Mouse (Mus musculus): ENCODE data around the gene Hpd. TPM values are rescaled to one million over a fixed set of nuclear protein-coding genes. Genes with fewer than 3 reads are reported as not detected.

The Hpd gene
- polyA plus RNA-seq, 1 experiment from 2014 or later: not detected

DNA sequence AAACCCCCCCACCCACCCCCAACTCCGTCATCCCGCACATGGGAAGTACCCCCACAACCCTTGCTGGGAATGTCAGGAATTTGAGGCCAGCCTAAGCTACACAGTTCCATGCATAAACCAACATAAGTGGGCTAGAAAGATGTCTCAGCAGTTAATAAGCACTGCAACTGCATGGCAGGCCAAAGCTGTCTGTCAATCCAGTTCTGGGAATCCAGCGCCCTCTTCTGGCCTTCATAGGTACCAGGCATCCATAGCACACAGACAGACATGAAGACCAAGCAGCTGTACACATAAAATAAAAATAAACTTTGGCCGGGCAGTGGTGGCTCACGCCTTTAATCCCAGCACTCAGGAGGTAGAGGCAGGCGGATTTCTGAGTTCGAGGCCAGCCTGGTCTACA lies 27.1 kb downstream of the Hpd start:
- Histone ChIP-seq H3K27ac (no peak overlapping the region), H3K4me1 (replicated peaks; ENCODE audit: control insufficient read depth, insufficient read depth, low read length) (peaks cover 13% of the 10 kb centered on the region), H3K36me3 (replicated peaks; ENCODE audit: control insufficient read depth, insufficient read depth) (peaks cover 89% of the 10 kb centered on the region), H3K4me3 (replicated peaks; ENCODE audit: low read length) (no peak overlapping the region), H3K4me2 (replicated peaks) (no peak overlapping the region), H3K9me3 (ENCODE audit: control insufficient read depth, low read length) (no peaks in the 10 kb centered on the region), H3K9ac (no peak overlapping the region), H3K27me3 (ENCODE audit: control insufficient read depth, insufficient read depth, low read length) (no peaks in the 10 kb centered on the region)
- DNase-seq (ENCODE audit: low spot score) (peak; percentile 64), ATAC-seq (ENCODE audit: low FRiP score) (no peak)
- WGBS: 64% methylated on average over 7 of the region's 7 CpGs

DNA sequence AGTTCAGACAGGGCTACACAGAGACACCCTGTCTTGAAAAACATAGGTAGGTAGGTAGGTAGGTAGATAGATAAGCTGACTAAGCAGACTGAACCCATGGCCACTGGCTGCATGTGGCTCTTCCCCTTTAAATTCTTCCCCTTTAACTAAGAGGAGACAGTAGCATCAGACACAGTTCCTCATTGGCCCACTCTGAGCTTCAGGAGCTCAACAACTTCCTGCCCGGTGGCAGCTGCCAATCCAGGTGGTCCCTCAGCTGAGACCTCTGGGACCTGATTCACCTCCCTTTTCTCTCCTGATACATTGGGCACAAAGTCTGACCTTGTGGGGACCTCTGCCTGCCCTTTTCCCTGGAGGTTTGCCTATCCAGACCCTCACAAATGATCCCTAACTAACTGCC lies 29.6 kb downstream of the Hpd start:
- H3K4me3 ChIP-seq (replicated peaks; ENCODE audit: low read length): no peak overlapping the region
- DNase-seq (ENCODE audit: low spot score) (no peak), ATAC-seq (ENCODE audit: low FRiP score) (no peak)
- H3K36me3 ChIP-seq (replicated peaks; ENCODE audit: control insufficient read depth, insufficient read depth): peaks cover 78% of the 10 kb centered on the region
- H3K9me3 ChIP-seq (ENCODE audit: control insufficient read depth, low read length): no peaks in the 10 kb centered on the region
- no peaks in the 10 kb centered on the region for H3K27me3 ChIP-seq (ENCODE audit: control insufficient read depth, insufficient read depth, low read length)
- H3K4me1 ChIP-seq (replicated peaks; ENCODE audit: control insufficient read depth, insufficient read depth, low read length): peaks cover 26% of the 10 kb centered on the region
- no peak overlapping the region for H3K9ac ChIP-seq
- no peak overlapping the region for H3K4me2 ChIP-seq (replicated peaks)
- 95% methylated on average over 1 of the region's 1 CpGs for WGBS
- H3K27ac ChIP-seq: no peak overlapping the region

DNA sequence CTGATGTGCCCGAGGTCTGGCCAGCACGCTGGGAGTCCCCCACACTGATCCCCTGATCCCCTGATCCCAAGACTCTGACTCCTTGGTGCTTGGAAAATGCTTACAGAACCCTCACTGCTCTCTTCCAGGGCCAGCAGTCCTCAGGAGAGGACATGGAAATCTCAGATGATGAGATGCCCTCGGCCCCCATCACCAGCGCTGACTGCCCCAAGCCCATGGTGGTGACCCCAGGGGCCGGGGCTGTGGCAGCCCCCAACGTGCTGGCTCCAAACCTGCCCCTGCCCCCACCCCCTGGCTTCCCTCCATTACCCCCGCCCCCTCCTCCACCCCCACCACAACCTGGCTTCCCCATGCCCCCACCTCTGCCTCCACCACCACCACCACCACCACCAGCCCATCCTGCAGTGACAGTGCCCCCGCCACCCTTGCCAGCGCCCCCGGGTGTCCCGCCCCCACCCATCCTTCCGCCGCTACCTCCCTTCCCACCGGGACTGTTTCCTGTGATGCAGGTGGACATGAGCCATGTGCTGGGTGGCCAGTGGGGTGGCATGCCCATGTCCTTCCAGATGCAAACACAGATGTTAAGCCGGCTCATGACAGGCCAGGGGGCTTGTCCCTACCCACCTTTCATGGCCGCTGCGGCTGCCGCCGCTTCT lies 30.7 kb downstream of the Hpd start:
- H3K4me3 ChIP-seq (replicated peaks; ENCODE audit: low read length): no peak overlapping the region
- H3K4me1 ChIP-seq (replicated peaks; ENCODE audit: control insufficient read depth, insufficient read depth, low read length): peaks cover 26% of the 10 kb centered on the region
- no peak overlapping the region for H3K4me2 ChIP-seq (replicated peaks)
- WGBS: 96% methylated on average over 18 of the region's 19 CpGs
- DNase-seq (ENCODE audit: low spot score) (no peak), ATAC-seq (ENCODE audit: low FRiP score) (no peak)
- no peak overlapping the region for H3K9ac ChIP-seq
- H3K9me3 ChIP-seq (ENCODE audit: control insufficient read depth, low read length): no peaks in the 10 kb centered on the region
- H3K27me3 ChIP-seq (ENCODE audit: control insufficient read depth, insufficient read depth, low read length): no peaks in the 10 kb centered on the region
- H3K36me3 ChIP-seq (replicated peaks; ENCODE audit: control insufficient read depth, insufficient read depth): peaks cover 78% of the 10 kb centered on the region
- no peak overlapping the region for H3K27ac ChIP-seq

DNA sequence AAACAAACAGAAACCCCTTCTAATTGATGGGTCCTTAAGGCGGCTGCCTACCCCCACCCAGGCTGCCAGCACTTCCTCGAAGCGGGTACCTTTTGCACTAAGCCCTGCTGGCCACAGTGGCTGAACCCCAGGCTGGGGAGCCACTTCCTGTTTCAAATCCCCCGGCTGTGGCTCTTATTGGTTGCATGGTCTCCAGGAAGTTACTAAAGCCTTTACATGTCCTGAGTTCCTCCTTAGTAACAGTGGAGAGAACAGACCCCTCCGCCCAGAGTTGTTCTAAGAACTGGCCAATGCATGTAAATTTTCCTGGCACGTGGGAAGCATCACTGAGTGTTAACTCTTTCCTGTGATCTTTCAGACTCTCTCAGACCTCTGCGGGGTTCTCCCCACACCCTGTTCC lies 31.4 kb downstream of the Hpd start:
- Histone ChIP-seq H3K9me3 (ENCODE audit: control insufficient read depth, low read length) (no peaks in the 10 kb centered on the region), H3K27ac (no peak overlapping the region), H3K9ac (peak overlapping the region; percentile 5), H3K4me3 (replicated peaks; ENCODE audit: low read length) (peak overlapping the region; percentile 29), H3K27me3 (ENCODE audit: control insufficient read depth, insufficient read depth, low read length) (no peaks in the 10 kb centered on the region), H3K4me1 (replicated peaks; ENCODE audit: control insufficient read depth, insufficient read depth, low read length) (peaks cover 27% of the 10 kb centered on the region), H3K4me2 (replicated peaks) (peak overlapping the region; percentile 54), H3K36me3 (replicated peaks; ENCODE audit: control insufficient read depth, insufficient read depth) (peaks cover 78% of the 10 kb centered on the region)
- DNase-seq (ENCODE audit: low spot score) (no peak), ATAC-seq (ENCODE audit: low FRiP score) (no peak)
- 43% methylated on average over 7 of the region's 7 CpGs for WGBS

DNA sequence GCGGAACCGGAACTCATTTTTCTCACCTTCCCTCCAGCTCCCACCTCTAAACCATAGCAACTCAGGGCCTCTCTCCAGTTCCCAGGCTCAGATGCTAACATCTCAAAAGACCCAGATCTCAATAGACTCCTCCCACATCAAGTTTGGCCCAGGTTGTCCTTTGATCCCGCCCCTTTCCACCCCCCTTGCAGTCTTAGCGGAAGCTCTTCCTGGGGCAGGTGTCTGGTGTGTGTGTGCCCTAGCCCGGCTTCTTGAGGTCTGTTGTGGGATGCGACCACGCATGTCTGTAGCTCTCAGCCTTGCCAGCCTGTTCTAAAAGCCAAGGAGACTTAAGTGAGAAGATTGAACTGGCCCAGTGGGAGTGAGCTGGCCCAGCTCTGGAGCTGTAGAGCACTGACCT lies 31.9 kb downstream of the Hpd start:
- peak overlapping the region; percentile 5 for H3K9ac ChIP-seq

DNA sequence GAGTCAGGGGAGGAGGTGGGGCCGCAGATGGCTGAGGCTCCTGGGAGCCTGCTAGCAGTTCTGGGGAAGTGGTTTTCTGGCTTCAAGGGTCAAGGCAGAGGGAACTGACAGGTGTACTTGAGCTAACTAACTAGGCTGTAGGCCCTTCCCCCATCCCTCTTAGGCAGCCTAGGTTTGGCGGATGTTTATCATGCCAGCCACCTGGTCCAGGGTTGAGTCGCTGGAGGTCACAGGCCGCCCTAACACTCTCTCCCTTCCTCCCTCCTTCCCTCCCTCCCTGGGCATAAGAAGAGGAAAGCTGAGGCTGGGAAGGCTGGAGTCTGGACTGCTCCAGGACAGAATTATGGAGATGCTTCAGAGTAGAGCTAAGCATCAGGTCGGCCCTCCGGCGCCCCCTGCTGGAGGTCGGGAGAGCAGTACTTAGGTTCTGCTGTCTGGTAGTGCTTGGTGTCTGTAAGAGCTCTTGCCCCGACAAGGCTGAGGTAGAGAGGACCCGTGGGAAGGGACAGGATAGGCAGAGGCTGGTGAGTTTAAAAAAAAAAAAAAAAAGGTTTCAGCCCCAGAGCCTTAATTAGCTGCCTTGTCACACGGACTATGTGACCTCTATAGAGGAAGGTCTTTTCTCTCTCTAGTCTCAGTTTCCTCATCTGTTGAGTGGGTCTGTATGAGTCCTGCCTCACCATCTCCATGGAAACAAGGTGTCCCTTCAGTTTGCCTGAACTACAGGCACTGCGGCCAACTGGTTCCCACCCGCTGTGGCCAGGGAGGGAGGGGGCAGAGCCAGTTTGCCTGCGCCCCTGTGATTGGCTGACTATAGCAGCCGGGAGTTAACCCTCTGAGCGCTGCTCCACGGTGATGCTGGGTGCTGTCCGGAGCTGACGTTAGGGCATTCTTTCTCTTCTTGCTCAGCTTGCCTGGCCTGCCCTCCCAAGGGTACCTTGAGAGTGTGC lies 32.8 kb downstream of the Hpd start:
- no peaks in the 10 kb centered on the region for H3K9me3 ChIP-seq (ENCODE audit: control insufficient read depth, low read length)
- DNase-seq (ENCODE audit: low spot score) (peak; percentile 89), ATAC-seq (ENCODE audit: low FRiP score) (peak; percentile 84)
- no peaks in the 10 kb centered on the region for H3K27me3 ChIP-seq (ENCODE audit: control insufficient read depth, insufficient read depth, low read length)
- H3K4me2 ChIP-seq (replicated peaks): peak overlapping the region; percentile 54
- peaks cover 72% of the 10 kb centered on the region for H3K36me3 ChIP-seq (replicated peaks; ENCODE audit: control insufficient read depth, insufficient read depth)
- peak overlapping the region; percentile 29 for H3K4me3 ChIP-seq (replicated peaks; ENCODE audit: low read length)
- 10% methylated on average over 19 of the region's 19 CpGs for WGBS
- H3K27ac ChIP-seq: no peak overlapping the region
- peak overlapping the region; percentile 5 for H3K9ac ChIP-seq
- H3K4me1 ChIP-seq (replicated peaks; ENCODE audit: control insufficient read depth, insufficient read depth, low read length): peaks cover 40% of the 10 kb centered on the region

More for the DNA sequence above, 31.9 kb downstream of the Hpd start:
- WGBS: 50% methylated on average over 7 of the region's 7 CpGs
- Histone ChIP-seq H3K27me3 (ENCODE audit: control insufficient read depth, insufficient read depth, low read length) (no peaks in the 10 kb centered on the region), H3K36me3 (replicated peaks; ENCODE audit: control insufficient read depth, insufficient read depth) (peaks cover 76% of the 10 kb centered on the region), H3K4me3 (replicated peaks; ENCODE audit: low read length) (peak overlapping the region; percentile 29), H3K4me2 (replicated peaks) (peak overlapping the region; percentile 54), H3K9me3 (ENCODE audit: control insufficient read depth, low read length) (no peaks in the 10 kb centered on the region), H3K27ac (no peak overlapping the region), H3K4me1 (replicated peaks; ENCODE audit: control insufficient read depth, insufficient read depth, low read length) (peaks cover 31% of the 10 kb centered on the region)
- ATAC-seq (ENCODE audit: low FRiP score) (no peak), DNase-seq (ENCODE audit: low spot score) (no peak)

DNA sequence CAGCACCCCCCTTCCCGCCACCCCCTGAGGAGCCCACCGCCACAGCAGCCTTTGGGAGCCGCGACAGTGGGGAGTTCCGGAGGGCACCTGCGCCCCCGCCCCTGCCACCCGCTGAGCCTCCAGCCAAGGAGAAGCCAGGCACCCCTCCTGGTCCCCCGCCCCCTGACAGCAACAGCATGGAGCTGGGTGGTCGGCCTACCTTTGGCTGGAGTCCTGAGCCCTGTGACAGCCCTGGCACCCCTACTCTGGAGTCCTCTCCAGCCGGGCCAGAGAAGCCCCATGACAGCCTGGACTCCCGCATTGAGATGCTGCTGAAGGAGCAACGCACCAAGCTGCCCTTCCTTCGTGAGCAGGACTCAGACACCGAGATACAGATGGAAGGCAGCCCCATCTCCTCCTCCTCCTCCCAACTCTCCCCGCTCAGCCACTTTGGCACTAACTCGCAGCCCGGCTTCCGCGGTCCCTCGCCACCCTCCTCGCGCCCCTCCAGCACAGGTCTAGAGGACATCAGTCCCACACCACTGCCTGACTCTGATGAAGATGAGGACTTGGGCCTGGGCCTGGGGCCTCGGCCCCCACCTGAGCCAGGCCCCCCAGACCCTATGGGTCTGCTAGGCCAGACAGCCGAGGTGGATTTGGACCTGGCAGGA lies 34.3 kb downstream of the Hpd start:
- H3K9me3 ChIP-seq (ENCODE audit: control insufficient read depth, low read length): no peaks in the 10 kb centered on the region
- H3K4me1 ChIP-seq (replicated peaks; ENCODE audit: control insufficient read depth, insufficient read depth, low read length): peaks cover 50% of the 10 kb centered on the region
- no peak for DNase-seq (ENCODE audit: low spot score)
- H3K36me3 ChIP-seq (replicated peaks; ENCODE audit: control insufficient read depth, insufficient read depth): peaks cover 57% of the 10 kb centered on the region
- 75% methylated on average over 25 of the region's 25 CpGs for WGBS
- no peaks in the 10 kb centered on the region for H3K27me3 ChIP-seq (ENCODE audit: control insufficient read depth, insufficient read depth, low read length)
- no peak for ATAC-seq (ENCODE audit: low FRiP score)
- H3K9ac ChIP-seq: no peak overlapping the region
- H3K4me3 ChIP-seq (replicated peaks; ENCODE audit: low read length): no peak overlapping the region
- H3K4me2 ChIP-seq (replicated peaks): no peak overlapping the region
- no peak overlapping the region for H3K27ac ChIP-seq

DNA sequence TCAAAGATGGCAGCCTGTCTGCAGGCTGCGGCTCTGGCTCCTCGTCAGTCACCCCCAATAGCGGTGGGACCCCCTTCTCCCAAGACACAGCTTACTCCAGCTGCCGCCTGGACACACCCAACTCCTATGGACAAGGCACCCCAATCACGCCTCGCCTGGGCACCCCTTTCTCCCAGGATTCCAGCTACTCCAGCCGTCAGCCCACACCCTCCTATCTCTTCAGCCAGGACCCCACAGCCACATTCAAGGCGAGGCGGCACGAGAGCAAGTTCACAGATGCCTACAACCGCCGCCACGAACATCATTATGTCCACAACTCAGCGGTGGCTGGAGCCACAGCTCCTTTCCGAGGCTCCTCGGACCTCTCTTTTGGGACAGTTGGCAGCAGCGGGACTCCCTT lies 35.0 kb downstream of the Hpd start:
- 86% methylated on average over 17 of the region's 17 CpGs for WGBS
- Histone ChIP-seq H3K27me3 (ENCODE audit: control insufficient read depth, insufficient read depth, low read length) (no peaks in the 10 kb centered on the region), H3K4me2 (replicated peaks) (no peak overlapping the region), H3K4me1 (replicated peaks; ENCODE audit: control insufficient read depth, insufficient read depth, low read length) (peaks cover 50% of the 10 kb centered on the region), H3K4me3 (replicated peaks; ENCODE audit: low read length) (no peak overlapping the region), H3K9me3 (ENCODE audit: control insufficient read depth, low read length) (no peaks in the 10 kb centered on the region), H3K27ac (no peak overlapping the region), H3K9ac (no peak overlapping the region), H3K36me3 (replicated peaks; ENCODE audit: control insufficient read depth, insufficient read depth) (peaks cover 50% of the 10 kb centered on the region)
- ATAC-seq (ENCODE audit: low FRiP score) (no peak), DNase-seq (ENCODE audit: low spot score) (no peak)

DNA sequence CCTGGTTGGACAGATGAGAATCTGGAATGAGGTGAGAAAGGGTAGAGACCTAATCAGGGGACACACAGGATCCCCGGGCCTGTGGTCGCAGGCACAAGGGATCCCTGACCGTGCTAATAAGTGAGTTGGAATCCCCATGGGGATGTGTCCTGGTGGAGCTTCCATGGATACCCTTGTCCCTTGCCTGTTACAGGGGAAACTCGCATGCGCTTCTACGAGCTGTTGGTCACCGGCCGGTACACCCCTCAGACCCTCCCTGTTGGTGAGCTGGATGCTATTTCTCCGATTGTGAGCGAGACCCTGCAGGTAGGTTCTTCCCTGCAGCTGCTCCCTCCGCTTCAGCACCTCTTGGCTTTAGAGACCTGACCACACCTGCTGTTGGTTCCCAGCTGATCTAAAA lies 36.2 kb downstream of the Hpd start:
- H3K9ac ChIP-seq: no peak overlapping the region
- no peak overlapping the region for H3K4me2 ChIP-seq (replicated peaks)
- no peaks in the 10 kb centered on the region for H3K27me3 ChIP-seq (ENCODE audit: control insufficient read depth, insufficient read depth, low read length)
- no peak overlapping the region for H3K27ac ChIP-seq
- no peak for DNase-seq (ENCODE audit: low spot score)
- ATAC-seq (ENCODE audit: low FRiP score): no peak
- peaks cover 47% of the 10 kb centered on the region for H3K4me1 ChIP-seq (replicated peaks; ENCODE audit: control insufficient read depth, insufficient read depth, low read length)
- H3K36me3 ChIP-seq (replicated peaks; ENCODE audit: control insufficient read depth, insufficient read depth): peaks cover 39% of the 10 kb centered on the region
- H3K9me3 ChIP-seq (ENCODE audit: control insufficient read depth, low read length): no peaks in the 10 kb centered on the region
- H3K4me3 ChIP-seq (replicated peaks; ENCODE audit: low read length): no peak overlapping the region
- 82% methylated on average over 11 of the region's 11 CpGs for WGBS

Data from hindbrain, embryonic 14.5 days (tissue).